Mouse (Mus musculus): ENCODE measurements around the gene Rbpms2. TPM values are rescaled to one million over a fixed set of nuclear protein-coding genes. Genes with fewer than 3 reads are reported as not detected.
A peak's percentile ranks its signal among the peaks of the same experiment; 100 is the strongest.
"Not testable (repeated sequence)": the region's sequence is repeated elsewhere in the genome, so short reads cannot be mapped to it uniquely, and the experiment has no call there.

The Rbpms2 gene
- polyA plus RNA-seq, 1 experiment from 2014 or later, result 39.4 TPM

GRCm38 (mm10) chr9:65672996-65673395 is 43.5 kb downstream of the Rbpms2 start:
- Histone ChIP-seq H3K4me3 (no peak overlapping the region), H3K9me3 (replicated peaks) (no peaks in the 10 kb centered on the region), H3K4me1 (peaks cover 30% of the 10 kb centered on the region), H3K27me3 (ENCODE audit: low read depth, poor library complexity, severe bottlenecking) (no peaks in the 10 kb centered on the region), H3K27ac (replicated peaks) (no peak overlapping the region), H3K36me3 (no peaks in the 10 kb centered on the region)
- DNase-seq (ENCODE audit: low spot score), result no peak
- WGBS, result 87% methylated on average over 11 of the region's 11 CpGs

DNA sequence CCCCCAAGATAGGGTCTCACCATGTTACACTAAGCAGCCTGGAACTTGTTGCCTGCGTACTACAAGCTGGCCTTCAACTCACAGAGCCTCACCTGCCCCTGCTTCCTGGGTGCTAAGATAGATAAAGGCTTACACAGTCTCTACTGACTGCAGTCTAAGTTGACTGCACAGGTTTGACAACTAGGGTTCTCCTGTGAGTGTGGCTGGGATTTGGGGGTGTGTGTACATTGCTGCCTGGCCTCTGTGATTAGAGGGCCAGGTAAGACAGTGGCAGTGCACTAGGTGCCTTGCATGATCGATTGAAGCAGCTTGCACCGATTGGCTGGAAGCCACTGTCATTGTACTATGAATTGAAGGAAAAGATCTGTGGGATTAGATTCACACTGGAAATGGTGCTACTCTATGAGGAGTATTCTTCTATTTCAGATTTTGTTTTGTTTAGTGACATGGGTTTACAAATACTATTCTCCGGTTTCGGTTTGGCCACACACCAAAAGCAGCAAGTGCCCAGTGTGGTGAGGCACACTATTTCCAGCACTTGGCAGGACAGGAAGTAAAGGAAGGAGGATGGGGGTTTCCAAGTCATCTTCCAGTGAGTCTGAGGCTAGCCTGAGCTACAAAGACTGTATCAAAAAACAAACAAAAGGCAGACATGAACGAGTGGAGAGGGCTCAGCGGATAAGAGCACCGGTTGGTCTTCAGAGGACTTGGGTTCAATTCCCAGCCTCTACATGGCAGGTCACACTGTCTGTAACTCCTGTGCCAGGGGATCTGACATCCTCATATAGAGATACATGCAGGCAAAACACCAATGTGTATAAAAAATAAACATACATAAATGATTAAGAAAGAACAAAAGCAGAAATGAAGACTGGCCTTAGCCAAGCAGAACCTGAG is 46.3 kb downstream of the Rbpms2 start:
- 0 out of 2 replicates have a peak, but pooled peaks cover 3% of the 10 kb centered on the region for H3K36me3 ChIP-seq
- peak overlapping the region; percentile 93 for H3K27ac ChIP-seq (replicated peaks)
- 58% methylated on average over 8 of the region's 8 CpGs for WGBS
- H3K4me3 ChIP-seq, result peak overlapping the region; percentile 84
- no peak for DNase-seq (ENCODE audit: low spot score)
- H3K4me1 ChIP-seq, result peaks cover 54% of the 10 kb centered on the region
- H3K9me3 ChIP-seq (replicated peaks), result no peaks in the 10 kb centered on the region
- no peaks in the 10 kb centered on the region for H3K27me3 ChIP-seq (ENCODE audit: low read depth, poor library complexity, severe bottlenecking)

DNA sequence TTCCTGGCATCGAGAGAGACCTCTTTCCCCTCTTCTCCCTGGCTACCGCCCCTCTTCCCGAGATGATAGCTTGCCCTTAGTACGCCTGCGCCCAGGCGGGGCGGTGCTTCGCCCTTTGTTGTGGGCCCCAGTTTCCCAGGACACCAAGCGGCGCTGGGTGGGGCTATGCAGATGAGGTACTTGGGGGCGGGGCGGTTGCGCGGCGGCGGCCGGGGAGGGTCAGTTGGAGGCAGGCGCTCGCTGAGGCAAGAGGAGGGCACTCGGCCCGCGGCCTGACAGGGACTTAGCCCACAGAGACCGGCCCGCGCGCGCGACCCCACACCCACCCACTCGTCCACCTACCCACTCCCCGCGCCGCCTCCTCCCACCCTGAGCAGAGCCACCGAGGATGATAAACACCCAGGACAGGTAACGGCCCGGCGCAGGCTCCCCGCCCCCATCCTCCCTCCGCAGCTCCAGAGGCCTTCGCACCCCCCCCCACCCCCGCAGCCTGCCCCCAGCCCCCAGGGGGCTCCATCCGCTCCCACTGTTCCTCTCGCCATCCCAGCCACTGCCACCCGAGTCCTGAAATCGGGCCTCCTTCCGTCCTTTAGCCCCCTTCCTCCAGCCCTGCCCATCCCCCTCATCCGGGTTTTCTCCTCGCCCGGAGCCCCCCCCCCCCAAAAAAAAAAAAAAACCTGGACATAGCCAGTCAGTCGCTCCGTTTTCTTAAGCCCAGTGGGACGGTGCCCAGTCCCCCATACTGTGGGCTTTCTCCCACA is 47.1 kb downstream of the Rbpms2 start:
- Histone ChIP-seq H3K9me3 (replicated peaks) (no peaks in the 10 kb centered on the region), H3K27ac (replicated peaks) (peak overlapping the region; percentile 93), H3K27me3 (ENCODE audit: low read depth, poor library complexity, severe bottlenecking) (no peaks in the 10 kb centered on the region), H3K4me3 (peak overlapping the region; percentile 84), H3K4me1 (peaks cover 54% of the 10 kb centered on the region), H3K36me3 (0 out of 2 replicates have a peak, but pooled peaks cover 3% of the 10 kb centered on the region)
- DNase-seq (ENCODE audit: low spot score), result peak; percentile 98
- under 1% methylated on average over 46 of the region's 51 CpGs for WGBS

GRCm38 (mm10) chr9:65677119-65677462 is 47.6 kb downstream of the Rbpms2 start:
- H3K36me3 ChIP-seq, result peaks cover 3% of the 10 kb centered on the region; the same call in 1 of the 2 replicates
- H3K4me1 ChIP-seq, result peaks cover 54% of the 10 kb centered on the region
- no peak for DNase-seq (ENCODE audit: low spot score)
- H3K4me3 ChIP-seq, result peak overlapping the region; percentile 84
- WGBS, result under 1% methylated on average over 3 of the region's 3 CpGs
- no peaks in the 10 kb centered on the region for H3K9me3 ChIP-seq (replicated peaks)
- H3K27ac ChIP-seq (replicated peaks), result peak overlapping the region; percentile 93
- H3K27me3 ChIP-seq (ENCODE audit: low read depth, poor library complexity, severe bottlenecking), result no peaks in the 10 kb centered on the region

DNA sequence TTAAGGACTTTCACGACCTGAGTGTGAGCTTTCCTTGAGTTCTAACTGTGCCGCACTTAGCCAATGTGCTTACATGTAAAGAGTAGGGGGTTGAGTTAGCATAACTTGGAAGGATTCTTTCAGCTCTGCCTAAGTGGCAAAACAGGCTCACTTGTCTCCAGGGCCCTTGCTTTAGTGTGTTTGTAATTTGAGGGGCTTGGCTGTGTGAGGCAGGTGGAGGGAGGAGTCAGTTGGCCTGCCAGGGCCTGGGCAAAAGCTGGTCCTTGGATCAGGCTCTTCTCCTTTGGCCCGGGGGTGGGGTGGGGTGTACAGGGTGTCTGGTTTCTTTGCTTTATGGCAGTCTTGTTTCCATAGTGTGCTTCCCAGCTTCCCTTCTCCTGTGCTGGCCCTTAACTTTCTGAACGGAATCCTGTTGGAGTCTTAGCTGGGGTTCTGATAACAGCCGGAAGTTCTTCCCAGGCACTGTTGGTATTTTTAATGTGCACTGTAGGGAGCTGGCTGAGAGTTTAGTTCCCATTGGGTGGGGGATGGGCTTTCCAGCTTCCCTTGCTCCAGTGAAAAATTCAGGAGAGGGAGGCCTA is 49.8 kb downstream of the Rbpms2 start:
- peak overlapping the region; percentile 64 for H3K27ac ChIP-seq (replicated peaks)
- WGBS, result 36% methylated on average over 5 of the region's 5 CpGs
- no peaks in the 10 kb centered on the region for H3K27me3 ChIP-seq (ENCODE audit: low read depth, poor library complexity, severe bottlenecking)
- peaks cover 60% of the 10 kb centered on the region for H3K4me1 ChIP-seq
- peaks cover 3% of the 10 kb centered on the region; the same call in 1 of the 2 replicates for H3K36me3 ChIP-seq
- peak overlapping the region; percentile 40 for H3K4me3 ChIP-seq
- no peak for DNase-seq (ENCODE audit: low spot score)
- H3K9me3 ChIP-seq (replicated peaks), result no peaks in the 10 kb centered on the region

GRCm38 (mm10) chr9:65680938-65681633 is 51.6 kb downstream of the Rbpms2 start:
- DNase-seq (ENCODE audit: low spot score), result no peak
- 94% methylated on average over 4 of the region's 4 CpGs for WGBS
- no peaks in the 10 kb centered on the region for H3K9me3 ChIP-seq (replicated peaks)
- no peak overlapping the region for H3K4me3 ChIP-seq
- H3K36me3 ChIP-seq, result peaks cover 10% of the 10 kb centered on the region
- no peak overlapping the region for H3K27ac ChIP-seq (replicated peaks)
- peaks cover 52% of the 10 kb centered on the region for H3K4me1 ChIP-seq
- H3K27me3 ChIP-seq (ENCODE audit: low read depth, poor library complexity, severe bottlenecking), result no peaks in the 10 kb centered on the region

GRCm38 (mm10) chr9:65681634-65681940 is 52.1 kb downstream of the Rbpms2 start:
- Histone ChIP-seq H3K27ac (replicated peaks) (no peak overlapping the region), H3K4me1 (peaks cover 50% of the 10 kb centered on the region), H3K4me3 (no peak overlapping the region), H3K9me3 (replicated peaks) (no peaks in the 10 kb centered on the region), H3K27me3 (ENCODE audit: low read depth, poor library complexity, severe bottlenecking) (no peaks in the 10 kb centered on the region), H3K36me3 (peaks cover 15% of the 10 kb centered on the region)
- WGBS, result 87% methylated on average over 2 of the region's 2 CpGs
- DNase-seq (ENCODE audit: low spot score), result no peak

DNA sequence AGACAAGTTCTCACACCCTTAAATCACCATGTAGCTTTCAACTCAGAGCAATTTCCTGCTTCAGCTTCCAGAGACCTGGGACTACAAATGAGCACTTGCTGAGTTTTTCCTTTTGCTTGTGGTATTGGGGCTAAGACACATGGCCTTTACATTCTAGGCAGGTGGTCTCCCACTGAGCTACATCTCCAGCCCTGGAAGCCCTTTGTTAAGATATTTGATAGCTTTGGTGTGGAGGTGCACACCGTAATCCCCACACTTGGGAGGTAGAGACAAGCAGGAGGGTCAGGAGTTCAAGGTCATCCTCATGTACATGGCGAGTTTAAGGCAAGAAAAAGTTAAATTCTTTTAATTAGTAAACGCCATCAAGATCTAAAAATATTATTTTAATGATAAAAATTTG is 52.7 kb downstream of the Rbpms2 start:
- WGBS, result 88% methylated on average over 3 of the region's 3 CpGs

DNA sequence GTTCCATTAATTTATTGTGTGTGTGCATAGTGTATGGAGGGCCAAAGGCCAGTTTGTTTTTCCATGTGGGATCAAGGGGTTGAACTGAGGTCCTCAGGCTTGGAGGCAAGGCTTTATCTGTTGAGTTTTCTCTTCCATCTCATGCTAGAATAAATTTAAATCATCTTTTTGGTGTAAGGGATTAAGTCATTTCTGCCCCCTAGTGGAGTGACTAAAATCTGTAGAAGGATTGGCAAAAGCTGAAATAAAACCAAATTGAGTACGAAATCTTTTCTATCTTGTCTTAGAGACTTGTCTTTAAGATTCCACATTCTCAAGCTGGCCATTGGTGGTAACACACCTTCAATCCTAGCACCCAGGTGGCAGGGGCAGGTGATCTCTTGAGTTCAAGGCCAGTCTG is 53.5 kb downstream of the Rbpms2 start:
- Histone ChIP-seq H3K27me3 (ENCODE audit: low read depth, poor library complexity, severe bottlenecking) (no peaks in the 10 kb centered on the region), H3K36me3 (peaks cover 29% of the 10 kb centered on the region), H3K27ac (replicated peaks) (no peak overlapping the region), H3K9me3 (replicated peaks) (no peaks in the 10 kb centered on the region), H3K4me3 (no peak overlapping the region), H3K4me1 (peaks cover 38% of the 10 kb centered on the region)
- no peak for DNase-seq (ENCODE audit: low spot score)
- WGBS, result 80% methylated on average over 1 of the region's 1 CpGs

More for the DNA sequence above, 52.7 kb downstream of the Rbpms2 start:
- no peak overlapping the region for H3K27ac ChIP-seq (replicated peaks)
- peaks cover 20% of the 10 kb centered on the region for H3K36me3 ChIP-seq
- no peaks in the 10 kb centered on the region for H3K9me3 ChIP-seq (replicated peaks)
- no peaks in the 10 kb centered on the region for H3K27me3 ChIP-seq (ENCODE audit: low read depth, poor library complexity, severe bottlenecking)
- H3K4me3 ChIP-seq, result no peak overlapping the region
- DNase-seq (ENCODE audit: low spot score), result no peak
- H3K4me1 ChIP-seq, result peaks cover 46% of the 10 kb centered on the region

GRCm38 (mm10) chr9:65684704-65685103 is 55.3 kb downstream of the Rbpms2 start:
- Histone ChIP-seq H3K9me3 (replicated peaks) (no peaks in the 10 kb centered on the region), H3K27ac (replicated peaks) (no peak overlapping the region), H3K36me3 (peaks cover 41% of the 10 kb centered on the region), H3K4me1 (peaks cover 21% of the 10 kb centered on the region), H3K4me3 (no peak overlapping the region), H3K27me3 (ENCODE audit: low read depth, poor library complexity, severe bottlenecking) (no peaks in the 10 kb centered on the region)
- no peak for DNase-seq (ENCODE audit: low spot score)
- 95% methylated on average over 2 of the region's 2 CpGs for WGBS

DNA sequence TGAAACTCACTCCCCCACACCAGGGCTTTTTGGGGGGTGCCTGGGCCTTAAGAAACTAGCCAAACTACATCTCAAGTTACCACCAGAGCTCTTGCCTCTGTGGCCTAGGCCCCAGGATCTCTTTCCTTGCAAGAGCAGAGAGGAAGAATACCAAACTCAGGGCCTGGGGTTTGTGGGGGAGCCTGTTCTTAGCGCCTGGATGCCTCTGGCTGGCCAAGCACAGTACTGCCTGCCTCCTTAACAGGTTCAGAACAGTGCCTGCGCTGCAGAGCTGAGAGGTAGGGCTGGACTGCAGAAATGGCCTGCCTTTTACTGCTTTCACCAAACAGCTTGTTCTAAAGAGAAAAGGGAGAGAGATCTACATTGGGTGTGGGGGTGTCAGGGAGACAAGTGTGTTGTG is 60.4 kb downstream of the Rbpms2 start:
- Histone ChIP-seq H3K36me3 (peaks cover 84% of the 10 kb centered on the region), H3K4me1 (peaks cover 32% of the 10 kb centered on the region)
- not testable (repeated sequence) for H3K27me3 ChIP-seq (ENCODE audit: low read depth, poor library complexity, severe bottlenecking); H3K4me3 ChIP-seq; H3K27ac ChIP-seq (replicated peaks); H3K9me3 ChIP-seq (replicated peaks); DNase-seq (ENCODE audit: low spot score)
- 41% methylated on average over 2 of the region's 2 CpGs for WGBS

GRCm38 (mm10) chr9:65692466-65692865 is 63.0 kb downstream of the Rbpms2 start:
- no peak for DNase-seq (ENCODE audit: low spot score)
- Histone ChIP-seq H3K27me3 (ENCODE audit: low read depth, poor library complexity, severe bottlenecking) (no peaks in the 10 kb centered on the region), H3K9me3 (replicated peaks) (no peaks in the 10 kb centered on the region), H3K27ac (replicated peaks) (peak overlapping the region; percentile 52; the same call in 1 of the 2 replicates), H3K4me1 (peaks cover 32% of the 10 kb centered on the region), H3K4me3 (no peak overlapping the region), H3K36me3 (peaks cover 89% of the 10 kb centered on the region)
- 21% methylated on average over 3 of the region's 3 CpGs for WGBS
